Mouse (Mus musculus) adipocyte (in vitro differentiated cells): Measurements from ENCODE around the gene Ror2.

ENCODE experiments used
- DNase-seq: peaks from one replicate; pipeline ENCODE4 v3.0.0-alpha.2; 2016; ENCODE audit warnings: low spot score

Ror2 gene

DNA sequence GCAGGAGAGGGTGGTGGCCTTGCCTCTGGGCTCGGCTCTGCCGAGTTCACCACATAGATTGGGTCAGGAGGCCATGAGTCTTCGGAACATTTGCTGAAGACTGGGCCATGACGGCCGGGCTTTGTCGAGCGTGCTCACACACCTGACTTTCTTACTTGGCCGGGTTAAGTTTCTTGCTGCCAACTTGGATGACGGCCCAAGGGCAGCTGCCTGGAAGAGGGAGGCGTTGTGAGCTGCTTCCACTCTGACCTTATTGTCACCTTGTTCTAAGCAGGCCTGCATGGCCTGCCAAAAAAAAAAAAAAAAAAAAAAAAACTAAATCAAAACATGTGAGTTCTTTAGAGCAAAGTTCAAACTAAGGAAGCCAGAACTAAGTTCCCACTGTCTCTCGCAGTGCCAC is 218.0 kb downstream of the Ror2 start:
- peak; percentile 73 for DNase-seq

DNA sequence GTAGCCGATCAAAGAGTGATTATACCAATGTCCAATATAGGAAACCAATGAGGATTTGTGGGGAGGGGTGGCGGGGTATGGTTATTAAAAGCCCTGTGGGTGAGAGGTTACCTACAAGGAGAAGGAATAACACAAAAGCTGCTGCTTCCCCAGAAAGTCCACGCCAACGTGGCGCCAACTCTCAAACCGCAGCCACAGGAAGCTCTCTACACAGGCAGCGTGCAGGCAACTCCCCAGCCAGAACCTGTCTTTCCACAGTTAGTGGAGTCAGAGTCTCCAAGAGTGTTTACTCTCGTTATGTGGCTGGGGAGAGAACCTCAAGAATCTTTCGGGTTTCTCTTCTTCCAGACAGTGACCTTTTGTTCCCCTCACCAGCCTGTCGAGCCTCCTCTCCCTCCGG is 220.8 kb downstream of the Ror2 start:
- DNase-seq: no peak

DNA sequence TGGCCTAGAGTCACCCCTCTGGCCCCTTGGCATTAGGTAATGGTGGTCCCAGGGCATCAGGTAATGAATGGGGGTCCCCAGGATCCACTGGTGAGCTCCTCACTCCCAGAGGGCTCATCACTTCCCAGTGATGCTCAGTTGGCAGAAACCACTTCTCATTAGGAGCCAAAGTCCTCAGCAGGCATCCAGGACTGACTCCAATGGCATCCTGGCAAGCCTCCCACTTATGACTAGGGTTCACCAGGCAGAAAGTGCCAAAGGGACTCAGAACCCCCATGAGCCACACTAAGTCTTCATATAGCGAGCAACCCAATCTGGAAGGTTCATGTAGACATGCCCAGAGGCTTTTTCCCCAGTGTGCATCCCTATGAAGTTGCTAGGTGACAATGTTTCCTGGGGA is 221.2 kb downstream of the Ror2 start:
- DNase-seq: no peak
